Mouse (Mus musculus): Measurements from ENCODE around the gene Rasl2-9.
A peak's percentile ranks its signal among the peaks of the same experiment; 100 is the strongest.
"Not testable (repeated sequence)": the region's sequence is repeated elsewhere in the genome, so short reads cannot be mapped to it uniquely, and the experiment has no call there.

Rasl2-9 gene

DNA sequence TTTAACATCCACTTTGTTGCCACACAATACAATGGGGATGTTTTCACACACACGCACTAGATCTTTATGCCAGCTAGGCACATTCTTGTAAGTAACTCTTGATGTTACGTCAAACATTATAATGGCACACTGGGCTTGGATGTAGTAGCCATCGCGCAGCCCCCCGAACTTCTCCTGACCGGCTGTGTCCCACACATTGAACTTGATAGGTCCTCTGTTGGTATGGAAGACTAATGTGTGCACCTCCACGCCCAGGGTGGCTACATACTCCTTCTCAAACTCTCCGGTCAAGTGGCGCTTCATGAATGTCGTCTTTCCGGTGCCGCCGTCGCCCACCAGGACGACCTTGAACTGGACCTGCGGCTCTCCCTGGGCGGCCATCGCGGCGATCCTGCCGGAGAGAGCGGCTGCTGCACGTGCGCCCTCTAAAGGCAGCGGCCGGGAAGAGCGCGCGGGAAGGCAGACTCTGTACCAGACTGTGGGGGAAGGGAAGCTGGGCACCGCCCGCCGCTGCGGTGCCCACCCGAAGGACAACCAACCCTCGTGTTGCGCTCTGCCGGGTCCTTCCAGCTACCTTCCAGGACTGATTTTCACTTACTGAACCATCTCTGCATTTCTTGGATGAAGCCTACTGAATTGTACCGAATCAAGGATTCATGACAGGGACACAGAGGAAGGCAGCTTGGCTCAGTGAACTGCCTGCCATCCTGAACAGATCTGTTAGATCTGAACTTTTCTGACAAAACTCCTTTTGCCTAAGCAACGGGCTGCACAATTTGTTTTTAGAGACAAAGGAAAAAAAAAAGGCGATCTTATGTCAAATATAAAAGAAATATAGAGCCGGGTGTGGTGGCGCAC is at the start of gene Rasl2-9:
Gene Rasl2-9 (minus strand): TSS at position 402 of the 858 bp plus-strand sequence.
- peak; percentile 62 for DNase-seq (ENCODE audit: low spot score)

DNA sequence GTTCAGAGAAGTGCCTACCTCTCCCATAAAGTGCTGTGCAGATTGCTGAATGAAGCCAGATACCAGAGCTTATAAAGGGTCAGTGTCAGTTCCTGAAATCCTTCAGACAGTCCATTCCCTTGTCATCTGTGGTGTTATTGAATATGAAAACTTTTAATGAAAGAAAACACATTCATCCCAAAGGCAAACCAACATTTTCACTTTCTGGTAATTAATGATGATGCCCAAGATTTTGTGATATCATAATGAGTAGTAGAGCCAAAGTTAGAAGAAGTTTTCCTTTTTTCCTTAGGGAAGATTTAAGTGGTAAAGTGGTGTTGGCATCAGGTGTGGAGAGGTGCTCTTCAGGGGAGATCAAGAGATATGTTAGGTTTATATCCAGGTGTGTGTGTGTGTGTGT is 23.8 kb upstream of the Rasl2-9 start, which contains the start of gene Vmn1r55:
Gene Vmn1r55 (minus strand): TSS at position 101 of the 400 bp plus-strand sequence.
- not testable (repeated sequence) for DNase-seq (ENCODE audit: low spot score)

DNA sequence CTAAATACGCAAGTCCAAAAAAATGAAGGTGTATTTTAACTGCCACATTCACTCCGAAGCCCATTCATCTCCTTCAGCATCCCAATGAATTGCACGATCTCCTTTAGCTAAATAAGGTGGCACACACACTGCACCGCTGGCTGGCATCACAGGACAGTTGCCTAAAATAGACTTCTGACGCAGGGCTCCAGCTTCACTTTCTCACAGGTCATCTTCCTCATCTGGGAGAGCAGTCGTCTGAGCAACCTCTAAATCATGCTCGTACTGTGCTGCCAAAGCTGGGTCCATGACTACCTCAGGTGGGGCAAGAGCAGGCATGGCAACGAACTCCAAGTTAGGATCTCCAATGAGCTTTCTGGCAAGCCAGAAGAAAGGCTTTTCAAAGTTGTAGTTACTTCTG is 672 bp downstream of the Rasl2-9 start:
- no peak for DNase-seq (ENCODE audit: low spot score)

DNA sequence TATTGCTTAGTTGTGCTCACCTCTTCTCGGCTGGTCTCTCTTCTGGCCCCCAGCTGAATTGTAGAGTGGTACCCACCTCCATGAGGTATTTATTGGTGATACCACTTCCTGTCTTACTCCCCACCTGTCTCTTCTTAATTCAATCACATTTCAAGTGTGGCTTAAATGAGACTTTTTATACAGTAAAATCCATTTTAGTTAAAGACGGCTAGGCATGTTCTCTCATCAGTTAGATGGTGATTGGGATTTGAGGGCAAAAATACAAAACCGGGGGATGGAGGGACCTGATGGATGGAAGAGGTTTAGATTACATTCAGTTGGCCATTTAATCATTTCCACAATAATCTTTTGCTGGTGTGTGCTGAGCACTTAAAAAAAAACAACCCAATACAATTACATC is 8.9 kb downstream of the Rasl2-9 start, which contains the start of gene Rfpl4:
Gene Rfpl4 (minus strand): TSS at position 101 of the 400 bp plus-strand sequence.
- no peak for DNase-seq (ENCODE audit: low spot score)

DNA sequence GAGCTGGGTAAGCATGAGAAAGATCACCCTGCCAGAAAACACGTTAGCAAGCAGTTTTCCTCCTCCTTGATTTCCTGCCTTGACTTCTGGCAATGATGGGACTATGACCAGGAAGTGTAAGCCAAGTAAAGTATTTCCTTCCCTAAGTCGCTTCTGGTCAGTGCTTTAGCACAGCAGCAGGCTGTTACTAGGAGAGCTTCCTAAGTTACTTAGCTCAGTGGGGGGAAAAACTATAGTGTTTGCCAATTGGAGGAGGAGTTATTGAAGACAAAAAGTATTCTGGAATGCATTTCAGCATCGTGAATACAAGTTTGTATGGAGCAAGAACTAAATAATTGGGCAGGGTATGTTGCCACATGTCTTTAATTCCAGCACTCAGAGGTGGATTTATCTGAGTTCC is 13.0 kb downstream of the Rasl2-9 start:
- no peak for DNase-seq (ENCODE audit: low spot score)

DNA sequence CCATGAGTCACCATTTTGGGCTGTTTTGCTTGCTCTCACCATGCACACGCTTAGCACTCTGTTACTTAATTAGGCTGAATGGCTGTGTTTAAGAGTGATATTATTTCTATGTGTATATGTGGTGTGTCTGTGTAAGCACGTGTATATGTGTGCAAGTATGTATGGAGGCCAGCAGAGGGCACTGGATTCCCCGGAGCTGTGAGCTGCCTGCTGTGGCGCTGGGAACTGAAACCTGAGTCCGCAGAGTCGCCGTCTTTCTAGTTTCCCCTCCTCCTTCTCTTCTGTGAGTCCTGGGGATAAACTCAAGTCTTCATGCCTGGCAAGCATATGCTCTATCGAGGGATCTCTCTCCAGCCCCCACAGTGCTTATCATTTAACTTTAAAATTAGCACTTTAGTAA is 16.4 kb downstream of the Rasl2-9 start:
- no peak for DNase-seq (ENCODE audit: low spot score)

DNA sequence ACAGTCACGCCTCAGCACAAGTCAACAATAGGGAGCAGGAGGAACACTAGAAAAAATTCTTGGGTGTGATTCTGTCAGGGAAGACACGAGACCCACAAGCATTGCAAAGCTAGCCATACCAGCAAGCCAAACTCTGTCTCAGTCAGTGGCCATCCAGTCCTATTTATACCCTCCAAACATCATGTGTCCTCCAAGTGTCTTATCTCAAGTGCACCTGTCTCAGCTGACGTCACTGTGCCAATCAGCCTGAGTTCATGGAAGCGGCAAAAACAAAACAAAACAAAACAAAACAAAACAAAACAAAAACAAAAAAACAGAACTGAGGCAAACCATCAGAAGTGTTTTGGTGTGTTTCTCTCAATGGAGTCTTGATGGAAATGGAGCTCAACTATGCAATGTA is 17.5 kb downstream of the Rasl2-9 start:
- DNase-seq (ENCODE audit: low spot score): no peak

DNA sequence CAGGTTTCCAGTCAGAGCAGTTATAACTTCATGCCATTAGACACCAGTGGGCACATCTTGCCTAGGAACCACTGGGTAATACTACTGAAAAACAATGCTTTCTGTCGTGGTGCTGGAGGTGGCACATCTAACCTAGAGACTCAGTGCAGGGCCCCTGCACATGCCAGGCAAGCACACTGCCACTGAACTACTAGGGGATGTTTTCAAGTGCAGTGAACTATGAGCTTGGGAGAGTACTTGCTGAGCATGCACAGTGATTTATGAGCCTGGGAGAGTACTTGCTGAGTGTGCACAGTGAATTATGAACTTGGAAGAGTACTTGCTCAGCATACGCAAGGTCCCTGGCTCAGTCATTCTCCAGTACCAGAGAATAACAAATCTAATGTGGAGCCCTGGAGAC is 23.2 kb downstream of the Rasl2-9 start:
- no peak for DNase-seq (ENCODE audit: low spot score)

DNA sequence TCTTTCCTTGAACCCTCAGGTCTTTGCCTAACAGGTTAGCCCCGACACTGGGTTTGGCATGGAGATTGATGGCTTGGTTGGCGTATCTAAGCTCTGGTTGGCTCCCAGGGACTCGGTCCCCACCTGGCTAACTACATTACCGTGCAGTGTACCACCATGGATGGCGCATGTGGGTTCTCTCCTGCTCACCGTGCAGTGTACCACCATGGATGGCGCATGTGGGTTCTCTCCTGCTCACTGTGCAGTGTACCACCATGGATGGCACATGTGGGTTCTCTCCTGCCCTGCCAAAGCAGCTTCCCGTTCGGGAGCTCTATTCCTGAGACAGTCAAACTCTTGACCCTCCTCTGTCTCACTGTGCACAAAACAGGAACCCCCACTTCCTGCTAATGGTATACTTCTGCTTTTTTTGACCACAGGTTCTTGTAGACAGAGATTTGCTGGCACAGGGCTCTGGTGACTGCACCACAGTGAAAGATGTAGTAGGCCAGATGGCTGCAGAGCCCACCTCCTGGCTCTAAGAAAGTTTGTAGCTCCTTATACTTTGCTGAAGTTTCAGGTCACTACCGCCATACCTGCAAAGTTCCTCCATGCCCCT is 24.6 kb downstream of the Rasl2-9 start:
- DNase-seq (ENCODE audit: low spot score): no peak

DNA sequence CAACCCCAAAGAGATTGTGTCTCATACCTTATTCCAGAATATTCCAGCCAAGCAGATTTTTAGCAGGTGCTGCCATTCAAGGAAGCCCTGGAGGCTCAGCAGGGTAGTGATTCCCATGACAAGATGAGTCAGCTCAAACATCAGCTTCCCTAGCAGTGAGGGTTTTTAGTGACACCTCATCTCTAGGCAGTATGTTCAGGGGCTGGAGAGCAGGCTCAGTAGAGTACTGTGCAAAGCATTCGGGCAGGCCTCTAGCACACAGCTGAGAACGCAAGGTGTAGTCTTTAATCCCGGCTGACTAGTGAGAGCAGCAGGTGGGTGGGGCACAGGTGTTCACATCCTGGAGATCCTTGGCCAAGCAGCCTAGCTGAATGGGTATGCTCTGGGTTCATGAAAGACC is 26.0 kb downstream of the Rasl2-9 start:
- DNase-seq (ENCODE audit: low spot score): no peak

DNA sequence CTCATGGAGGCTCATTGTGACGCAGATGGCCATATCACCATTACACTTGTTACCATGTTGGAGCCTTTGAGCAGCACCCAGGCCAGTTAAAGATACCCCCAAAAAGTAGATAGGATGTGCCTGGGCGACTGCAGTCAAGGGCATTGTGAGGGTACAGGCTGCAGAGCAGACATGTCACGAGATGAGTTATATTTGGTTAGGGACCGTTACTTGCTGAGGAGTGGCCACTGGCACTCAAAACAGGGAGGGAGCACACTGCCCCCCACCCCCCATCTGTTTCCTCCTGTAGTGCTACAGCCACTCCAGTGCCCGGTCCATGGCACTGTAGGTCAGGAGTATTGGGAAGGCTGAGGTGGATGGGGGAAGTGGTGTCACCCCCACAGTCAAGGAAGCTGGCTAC is 27.0 kb downstream of the Rasl2-9 start:
- no peak for DNase-seq (ENCODE audit: low spot score)

DNA sequence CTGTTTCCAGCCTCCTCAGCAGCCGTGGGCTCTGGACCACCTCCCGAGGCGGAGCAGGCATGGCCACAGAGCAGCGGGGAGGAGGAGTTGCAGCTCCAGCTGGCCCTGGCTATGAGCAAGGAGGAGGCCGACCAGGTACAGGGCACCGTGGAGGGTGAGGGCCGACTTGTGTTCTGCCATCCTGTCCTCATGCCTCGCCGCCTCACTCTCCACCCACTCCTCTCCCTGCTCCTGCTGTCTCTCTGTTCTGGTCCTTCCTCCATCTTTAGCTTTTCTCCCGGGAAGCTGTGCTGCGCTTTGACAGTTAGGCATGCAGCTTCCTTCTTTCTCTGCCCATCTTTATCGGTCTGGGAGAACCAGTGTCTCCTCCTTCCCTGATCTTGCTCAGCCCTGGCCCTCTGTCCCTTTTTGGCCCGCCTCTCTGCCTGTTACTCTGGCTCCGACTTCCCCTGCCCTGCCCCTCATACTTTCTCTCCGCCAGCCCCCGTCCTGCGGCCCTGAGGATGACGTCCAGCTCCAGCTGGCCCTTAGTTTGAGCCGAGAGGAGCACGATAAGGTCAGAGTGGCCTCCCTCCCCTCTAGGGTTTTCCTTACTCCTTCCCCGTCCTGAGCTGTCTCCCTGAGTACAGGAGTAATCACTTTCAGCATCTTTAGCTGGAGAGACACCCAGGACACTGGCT is 32.8 kb downstream of the Rasl2-9 start:
- no peak for DNase-seq (ENCODE audit: low spot score)

DNA sequence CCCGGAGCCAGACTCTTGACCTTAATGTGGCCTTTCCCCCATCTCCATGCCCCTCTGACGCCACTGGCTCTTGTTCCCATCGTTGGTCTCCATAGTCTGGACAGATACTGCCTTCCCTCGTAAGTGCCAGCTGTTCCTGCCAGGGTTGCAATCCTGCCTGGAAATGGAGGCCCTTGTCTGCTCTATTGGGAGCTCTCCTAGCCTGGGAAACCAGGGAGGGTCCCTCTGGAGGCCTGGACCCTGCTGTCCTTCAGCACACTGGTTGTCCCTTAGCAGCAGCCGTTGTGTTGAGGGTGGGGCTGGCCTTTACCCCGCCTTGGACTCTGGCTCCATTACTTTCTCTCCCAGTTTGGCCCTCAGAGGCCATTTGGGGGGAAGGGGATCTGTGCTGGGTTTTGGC is 33.4 kb downstream of the Rasl2-9 start:
- DNase-seq (ENCODE audit: low spot score): no peak

DNA sequence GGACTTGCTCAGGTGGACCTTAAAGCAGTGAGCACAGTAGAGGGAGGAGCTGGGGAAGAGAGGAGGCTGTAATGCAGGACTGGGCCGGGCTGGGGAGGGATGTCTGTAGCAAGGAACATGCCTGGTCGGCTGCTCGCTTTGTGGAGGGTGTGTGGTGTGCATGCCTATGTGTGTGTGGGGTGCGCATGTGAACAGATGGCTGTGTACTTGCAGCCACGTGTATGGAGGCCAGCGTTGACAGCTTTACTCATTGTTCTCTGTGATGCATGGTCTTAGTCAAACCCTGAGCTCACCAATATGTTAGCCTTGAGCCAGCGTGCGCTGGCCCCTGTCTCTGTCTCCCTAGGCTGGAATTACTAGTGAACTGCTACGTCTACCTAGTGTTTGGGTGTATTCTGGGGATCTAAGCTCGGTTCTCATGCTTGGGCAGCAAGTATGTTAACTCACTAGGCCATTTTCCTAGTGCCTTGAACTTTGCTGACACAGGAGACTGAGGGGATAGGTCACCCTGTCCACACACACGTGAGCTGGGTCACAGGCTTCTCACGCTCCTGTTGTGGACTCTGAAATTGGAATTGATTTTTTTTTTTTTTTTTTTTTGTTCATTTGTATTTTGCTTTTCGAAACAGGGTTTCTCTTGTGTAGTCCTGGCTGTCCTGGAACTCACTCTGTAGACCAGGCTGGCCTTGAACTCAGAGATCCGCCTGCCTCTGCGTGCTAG is 34.6 kb downstream of the Rasl2-9 start:
- no peak for DNase-seq (ENCODE audit: low spot score)

DNA sequence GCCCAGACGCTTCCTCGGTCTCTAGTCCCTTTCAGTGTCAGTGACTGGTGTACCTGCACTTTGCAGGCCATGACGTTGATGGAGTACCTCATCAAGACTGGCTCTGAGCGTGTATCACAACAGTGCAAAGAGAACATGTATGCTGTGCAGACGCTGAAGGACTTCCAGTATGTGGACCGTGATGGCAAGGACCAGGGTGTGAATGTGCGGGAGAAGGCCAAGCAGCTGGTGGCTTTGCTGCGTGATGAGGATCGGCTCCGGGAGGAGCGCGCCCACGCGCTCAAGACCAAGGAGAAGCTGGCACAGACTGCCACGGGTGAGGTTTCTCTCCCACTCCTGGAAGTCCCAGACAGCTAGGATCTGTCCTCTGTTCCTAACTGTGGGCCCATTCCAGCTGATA is 35.9 kb downstream of the Rasl2-9 start:
- DNase-seq (ENCODE audit: low spot score): no peak

DNA sequence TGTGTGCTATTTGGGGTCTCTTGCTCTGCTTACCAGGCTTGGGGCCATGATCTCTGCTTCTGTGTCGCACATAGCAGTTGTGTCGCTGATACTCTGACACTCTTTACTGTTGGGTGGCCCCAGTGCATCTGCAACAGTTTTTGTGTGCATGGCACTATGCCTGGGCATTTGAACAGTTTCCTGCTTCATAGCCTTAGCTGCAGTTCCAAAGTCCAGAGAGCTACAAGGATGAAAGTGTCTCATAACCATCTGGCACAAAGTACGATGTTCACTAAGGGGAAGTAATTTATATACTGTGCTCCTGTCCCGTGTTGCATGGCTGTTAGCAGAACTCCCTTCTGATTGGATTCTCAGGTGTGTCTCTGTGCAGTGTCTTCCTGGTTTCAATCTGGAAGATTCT is 37.9 kb downstream of the Rasl2-9 start:
- DNase-seq (ENCODE audit: low spot score): no peak

DNA sequence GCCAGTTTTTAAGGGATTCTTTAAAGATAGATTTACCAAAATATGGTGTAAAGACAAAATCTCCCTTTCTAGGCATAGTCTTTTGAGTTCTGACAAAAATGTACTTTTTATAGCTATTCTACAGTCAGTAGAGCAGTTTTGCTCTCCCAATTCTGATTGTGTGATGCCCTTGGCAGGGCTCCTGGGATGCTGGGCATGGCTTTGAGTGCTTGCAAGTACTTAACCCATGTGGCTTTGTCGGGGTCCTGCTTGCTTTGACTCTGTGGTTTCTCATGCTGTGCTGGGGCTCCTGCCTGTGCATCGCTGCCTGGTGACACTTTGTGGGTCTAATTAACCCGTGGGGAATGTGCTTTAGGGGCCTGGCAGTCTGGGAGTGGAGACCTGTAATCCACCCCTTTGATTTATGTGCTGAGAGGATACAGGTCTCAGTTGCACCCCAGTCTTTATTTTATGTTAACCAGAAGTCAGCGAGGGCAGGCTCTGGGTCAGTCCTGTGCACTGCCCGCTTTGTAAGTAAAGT is 38.8 kb downstream of the Rasl2-9 start:
- no peak for DNase-seq (ENCODE audit: low spot score)

DNA sequence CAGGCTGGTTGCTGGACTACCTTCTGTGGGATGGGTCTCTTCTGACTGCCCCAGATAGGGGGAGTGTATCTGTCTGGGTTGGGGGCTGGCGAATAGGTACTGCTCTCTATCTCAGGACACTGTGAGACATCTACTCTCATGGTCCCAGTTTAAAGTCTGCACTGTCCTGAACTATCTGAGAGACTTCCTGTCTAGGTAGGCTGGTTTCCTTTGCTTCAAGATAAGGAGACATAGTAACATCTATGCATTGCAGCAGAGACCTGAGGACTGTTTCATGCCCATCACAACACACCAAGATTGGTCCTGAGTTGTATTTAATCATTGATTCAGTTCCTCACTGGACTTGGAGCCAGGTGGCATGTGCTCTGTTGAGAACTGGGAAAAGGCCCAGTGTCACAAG is 40.2 kb downstream of the Rasl2-9 start:
- DNase-seq (ENCODE audit: low spot score): no peak

DNA sequence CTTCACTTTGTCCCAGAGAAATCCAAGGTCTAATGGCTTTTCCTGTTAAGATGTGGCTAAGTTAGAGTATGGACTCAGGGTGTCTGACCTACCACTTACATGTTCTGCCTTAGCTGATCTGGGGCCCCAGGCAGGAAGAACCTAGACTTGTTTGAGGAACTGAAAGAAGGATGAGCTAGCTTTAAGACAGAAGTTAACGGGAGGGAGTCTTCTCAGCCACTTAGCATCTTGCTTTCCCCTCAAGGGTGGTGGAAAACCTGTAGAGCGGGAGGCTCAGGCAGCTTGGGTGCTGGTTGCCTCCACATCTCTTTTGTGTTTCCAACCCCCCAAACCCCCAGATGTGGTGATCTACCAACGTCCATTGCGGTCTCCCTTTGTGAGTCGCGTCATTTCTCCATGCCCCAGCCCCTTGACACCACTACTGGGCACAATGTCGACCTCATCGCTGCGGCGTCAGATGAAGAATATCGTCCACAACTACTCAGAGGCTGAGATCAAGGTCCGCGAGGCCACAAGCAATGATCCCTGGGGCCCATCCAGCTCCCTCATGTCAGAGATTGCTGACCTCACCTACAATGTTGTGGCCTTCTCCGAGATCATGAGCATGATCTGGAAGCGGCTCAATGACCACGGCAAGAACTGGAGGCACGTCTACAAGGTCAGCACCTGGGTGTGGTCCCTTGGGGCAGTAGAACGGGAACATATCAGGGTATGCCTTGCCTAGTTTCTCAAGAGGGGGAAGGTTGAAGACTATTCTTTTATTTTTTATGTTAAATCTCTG is 42.2 kb downstream of the Rasl2-9 start:
- DNase-seq (ENCODE audit: low spot score): no peak

DNA sequence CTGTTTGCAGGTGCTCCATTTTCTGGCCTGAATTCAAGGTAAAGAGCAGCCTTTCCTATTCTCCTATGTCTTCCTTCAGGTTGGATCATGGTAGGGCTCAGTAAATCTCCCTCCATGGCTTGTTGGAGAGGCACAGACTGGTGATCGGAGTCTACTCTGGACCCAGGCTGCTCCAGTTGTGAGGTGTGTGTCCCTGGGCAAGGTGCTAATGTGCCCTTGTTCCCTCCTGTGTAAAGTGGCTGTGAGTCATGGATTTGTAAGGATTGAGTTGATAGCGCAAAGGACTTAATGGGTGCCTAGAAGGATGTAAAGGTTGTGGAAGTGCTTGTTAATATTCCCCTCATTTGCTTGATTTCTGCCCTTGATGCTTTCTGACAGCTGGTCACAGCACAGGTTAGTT is 43.8 kb downstream of the Rasl2-9 start:
- DNase-seq (ENCODE audit: low spot score): no peak

DNA sequence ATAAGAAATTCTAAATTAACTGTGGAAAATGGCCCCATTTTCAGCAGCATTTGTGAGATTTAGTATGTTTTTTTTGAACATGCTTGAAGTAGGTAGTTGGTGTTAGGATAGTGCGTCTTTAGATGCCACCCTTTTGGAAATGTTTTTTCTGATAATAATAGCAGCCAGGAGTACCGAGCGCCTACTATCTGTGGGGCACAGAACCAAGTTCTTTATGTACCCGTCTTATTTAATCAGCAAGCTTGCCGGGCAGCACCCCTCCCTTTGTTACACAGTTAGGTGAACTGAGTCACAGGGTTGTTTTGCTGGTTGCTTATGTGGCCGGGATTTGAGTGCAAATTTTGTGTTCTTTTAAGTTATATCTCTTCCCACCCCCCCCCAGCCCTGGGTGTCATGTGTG is 44.5 kb downstream of the Rasl2-9 start:
- no peak for DNase-seq (ENCODE audit: low spot score)
